Mouse (Mus musculus) bone marrow, adult 2 months (tissue): ENCODE results near the gene Map7.

Experiments used
- CTCF ChIP-seq: fragments of 200-500 bp; IDR thresholded peaks from 2 replicates; pipeline ENCODE4 v1.5.1; 2011; ENCODE audit warnings: low read length, control low read depth; ENCODE audit not compliant: control insufficient read depth, insufficient read depth
- POLR2A ChIP-seq: fragments of 200-500 bp; IDR thresholded peaks from 2 replicates; pipeline ENCODE4 v1.6.1; 2011; ENCODE audit warnings: low read depth, mild to moderate bottlenecking, control low read depth, low read length, borderline replicate concordance; ENCODE audit not compliant: control insufficient read depth

GRCm38 (mm10) chr10:20312736-20313301 lies 164.5 kb downstream of the Map7 start:
- no peak for TF ChIP-seq POLR2A
- TF ChIP-seq CTCF = no peak
